8 mouse cellular contexts compared by ENCODE assay signal in genomic region chr5:63968443-63969415, GRCm38 (mm10). TPM values are rescaled to one million over a fixed set of nuclear protein-coding genes. Genes with fewer than 3 reads are reported as not detected.
DNase-seq lines count a peak whose midpoint lies in the region; ATAC-seq and TF ChIP-seq lines count a peak whose summit lies in the region.

Gene Rell1, minus strand, starts transcription at chr5:63968897.

- no peaks in the 10 kb centered on the region for H3K9me3 ChIP-seq in ES-E14 (ENCODE audit: control insufficient read depth, insufficient read depth, low read depth, low read length)
- H3K9me3 ChIP-seq in forebrain, embryonic 15.5 days: no peaks in the 10 kb centered on the region

- intact Hi-C loops in heart, postnatal 25 days (cut with DNase I): loop anchor here (5.0 kb wide), 1 partner anchor 124 kb away; the partner anchor contains the start of gene Pgm2

- peak; percentile 94 for DNase-seq in ES-E14 (ENCODE audit: low read depth, low spot score)
- peak; percentile 97 for DNase-seq in cerebellum, adult 11-12 months
- DNase-seq in heart, postnatal 25 days (ENCODE audit: low spot score): peak; percentile 94
- DNase-seq in layer of hippocampus, adult 18-20 months (ENCODE audit: low spot score in 2 of 2): peak; percentile 84 to 94
- DNase-seq in lung, adult 2 months: peak; percentile 99
- peak; percentile 95 for DNase-seq in thymus, adult 18-20 months

- H3K4me3 ChIP-seq in ES-E14 (ENCODE audit: insufficient read depth in 1 of 2, low read depth in 1 of 2, low read length in 2 of 2, poor library complexity in 1 of 2, severe bottlenecking in 1 of 2): peak within 1 kb of the TSS; percentile 94 to 100
- peak within 1 kb of the TSS; percentile 66 for H3K4me3 ChIP-seq in forebrain, embryonic 15.5 days
- peak within 1 kb of the TSS; percentile 89 for H3K4me3 ChIP-seq in lung, adult 2 months (replicated peaks; ENCODE audit: extremely low read depth, low read depth, low read length)

- H3K27me3 ChIP-seq in forebrain, embryonic 15.5 days: no peaks in the 10 kb centered on the region

- TF ChIP-seq POLR2A in lung, adult 2 months (IDR thresholded peaks at IDR 0.05; ENCODE audit: borderline replicate concordance, extremely low read depth, low read depth, low read length): peak; percentile 67; the same call in 1 of the 2 replicates

- peak within 1 kb of the TSS; percentile 90 for H3K9ac ChIP-seq in ES-E14 (ENCODE audit: insufficient read depth, low read depth, low read length, poor library complexity, severe bottlenecking)
- peak within 1 kb of the TSS; percentile 66 for H3K9ac ChIP-seq in forebrain, embryonic 15.5 days (replicated peaks)

- ATAC-seq in forebrain, embryonic 15.5 days (replicated peaks): peak; percentile 92
- ATAC-seq in neutrophil, adult 5-6 weeks (ENCODE audit: extremely low read depth, insufficient number of reproducible peaks, low FRiP score, poor library complexity, severe bottlenecking): peak; percentile 90

- H3K4me1 ChIP-seq in ES-E14 (ENCODE audit: control insufficient read depth in 2 of 2, insufficient read depth in 2 of 2, low read length in 2 of 2, poor library complexity in 1 of 2): peaks cover 9 to 20% of the 10 kb centered on the region in 2 experiments
- H3K4me1 ChIP-seq in forebrain, embryonic 15.5 days: peaks cover 17% of the 10 kb centered on the region
- peaks cover 4% of the 10 kb centered on the region; the same call in 1 of the 2 replicates for H3K4me1 ChIP-seq in lung, adult 2 months (ENCODE audit: control insufficient read depth, insufficient read depth, low read length)

- in situ Hi-C loops in ES-E14 (cut with MboI; ENCODE audit: low sequenced_read_pairs in 2 of 2, unreplicated experiment in 2 of 2): no loop called here

- peaks cover 2% of the 10 kb centered on the region; the same call in 1 of the 2 replicates for H3K36me3 ChIP-seq in ES-E14 (ENCODE audit: control insufficient read depth, insufficient read depth, low read length, poor library complexity, severe bottlenecking)
- H3K36me3 ChIP-seq in forebrain, embryonic 15.5 days: no peaks in the 10 kb centered on the region

- TF ChIP-seq CTCF in lung, adult 2 months (IDR thresholded peaks at IDR 0.05; ENCODE audit: insufficient read depth, low read length): no peak

- H3K4me2 ChIP-seq in forebrain, embryonic 15.5 days (replicated peaks): peak within 1 kb of the TSS; percentile 82

- H3K27ac ChIP-seq in ES-E14 (ENCODE audit: insufficient read depth, low read depth, low read length, poor library complexity, severe bottlenecking): peak within 1 kb of the TSS; percentile 45; the same call in 1 of the 2 replicates
- H3K27ac ChIP-seq in forebrain, embryonic 15.5 days (replicated peaks): peak within 1 kb of the TSS; percentile 65

- under 1% methylated on average over 85 of the region's 85 CpGs for WGBS in forebrain, embryonic 15.5 days
- WGBS in lung, adult 2 months: under 1% methylated on average over 85 of the region's 85 CpGs

TF ChIP-seq in ES-E14, 5 proteins besides CTCF, POLR2A, EP300 and RAD21:
- TF ChIP-seq ZC3H11A (IDR thresholded peaks at IDR 0.05; ENCODE audit: borderline replicate concordance, low read depth, low read length) (no peak), ZNF384 (IDR thresholded peaks at IDR 0.05; ENCODE audit: low read depth, low read length) (peak; percentile 79), CHD2 (IDR thresholded peaks at IDR 0.05; ENCODE audit: low read depth, low read length) (no peak), HCFC1 (IDR thresholded peaks at IDR 0.05; ENCODE audit: borderline replicate concordance, insufficient read depth, low read length) (no peak), MAFK (IDR thresholded peaks at IDR 0.05; ENCODE audit: insufficient read depth, low read depth, low read length) (no peak)

RNA-seq across cellular contexts. Expression of gene Rell1, which starts in this region (rescaled TPM):
- 18.5 and 21.0 TPM in 2 replicates for total RNA-seq in ES-E14 (2012; rRNA removed)
- 14.0 and 14.1 TPM in 2 replicates for polyA plus RNA-seq in forebrain, embryonic 15.5 days (2015; fragmentation: Nextera tagmentation; extraction: Ambion mirVana)
- 10 to 100 TPM in 1 of 2 experiments, 1 to 10 TPM in 1; 8.7 to 11.7 TPM for total RNA-seq in heart, postnatal 25 days (2021)
- total RNA-seq in layer of hippocampus, adult 18-20 months (2021): 10 to 100 TPM; 10.4 to 10.9 TPM
- polyA plus RNA-seq in lung, adult 2 months (2012; rRNA removed): 13.5 and 15.0 TPM in 2 replicates
- total RNA-seq in neutrophil, adult 5-6 weeks (2017): 40.7 and 43.1 TPM in 2 replicates

Comparison
In these comparisons a context has a peak if more than half of its experiments do, and no peak if none do; other contexts are left out.
1. Peak in every context shown above with its lines: DNase-seq, ATAC-seq, H3K4me3 ChIP-seq and H3K27ac ChIP-seq.